Mouse (Mus musculus) lung, postnatal 0 days (tissue): ENCODE measurements around the gene Sh3bp4.
A peak's percentile ranks its signal among the peaks of the same experiment; 100 is the strongest.

Experiments
- CTCF ChIP-seq: IDR thresholded peaks from 2 replicates; pipeline ENCODE4 v1.5.1; 2016; ENCODE audit warnings: antibody characterized with exemption, mild to moderate bottlenecking
- EP300 ChIP-seq: IDR thresholded peaks from 2 replicates; pipeline ENCODE4 v1.6.1; 2016; ENCODE audit warnings: antibody characterized with exemption, mild to moderate bottlenecking, control low read depth

- TF ChIP-seq EP300 (peak; percentile 72), CTCF (no peak)
These were observed 52.2 kb downstream of the Sh3bp4 start for GRCm38 (mm10) chr1:89122376-89122775.
